Mouse (Mus musculus) C2C12 (cell line): ENCODE measurements around the gene Mlycd. TPM values are rescaled to one million over a fixed set of nuclear protein-coding genes. Genes with fewer than 3 reads are reported as not detected.
"Not testable (repeated sequence)": the region's sequence is repeated elsewhere in the genome, so short reads cannot be mapped to it uniquely, and the experiment has no call there.

Source experiments
- H3K27me3 ChIP-seq: one replicate; pipeline ENCODE4 v1.6.1; 2011; ENCODE audit not compliant: control insufficient read depth, insufficient read depth, insufficient read length
- H3K36me3 ChIP-seq: one replicate; pipeline ENCODE4 v1.6.1; 2011; ENCODE audit not compliant: control insufficient read depth, insufficient read depth
- H3K4me3 ChIP-seq: one replicate; pipeline ENCODE4 v1.5.1; 2011; ENCODE audit warnings: mild to moderate bottlenecking, control low read depth; ENCODE audit not compliant: poor library complexity, insufficient read depth, severe bottlenecking
- H3K79me2 ChIP-seq: one replicate; pipeline ENCODE4 v1.6.1; 2011; ENCODE audit not compliant: control insufficient read depth, insufficient read depth
- H3K79me3 ChIP-seq: one replicate; pipeline ENCODE4 v1.6.1; 2011; ENCODE audit warnings: low read depth, control low read depth
- H3ac ChIP-seq: one replicate; pipeline ENCODE3; 2011; ENCODE audit warnings: low read depth; ENCODE audit not compliant: control insufficient read depth, insufficient read length
- CEBPB ChIP-seq: IDR thresholded peaks from one replicate; pipeline ENCODE4 v1.6.1; 2011; ENCODE audit warnings: low read depth, mild to moderate bottlenecking, control low read depth, moderate library complexity
- CTCF ChIP-seq: IDR thresholded peaks from one replicate; pipeline ENCODE4 v1.5.1; 2011; ENCODE audit not compliant: control insufficient read depth, insufficient read depth, insufficient read length
- FOSL1 ChIP-seq: IDR thresholded peaks from one replicate; pipeline ENCODE4 v1.8.0; 2011; ENCODE audit warnings: mild to moderate bottlenecking, low read length; ENCODE audit not compliant: poor library complexity, insufficient read depth, severe bottlenecking
- MAX ChIP-seq: IDR thresholded peaks from one replicate; pipeline ENCODE4 v1.6.1; 2011; ENCODE audit warnings: mild to moderate bottlenecking, control low read depth
- MYOD1 ChIP-seq: IDR thresholded peaks from one replicate; pipeline ENCODE4 v1.6.1; 2011; ENCODE audit warnings: low read depth; ENCODE audit not compliant: control insufficient read depth, insufficient read length
- MYOG ChIP-seq: IDR thresholded peaks from one replicate; pipeline ENCODE4 v1.6.1; 2011; ENCODE audit not compliant: control insufficient read depth, insufficient read length; ENCODE audit errors: extremely low read depth
- USF1 ChIP-seq: IDR thresholded peaks from one replicate; pipeline ENCODE4 v1.6.1; 2011; ENCODE audit warnings: low read depth, mild to moderate bottlenecking, control low read depth, moderate library complexity
- polyA plus RNA-seq: library from polyadenylated mRNA; unstranded; fragments of >200 nt; fragmentation: generic; extraction: Trizol; gene quantifications from one replicate; pipeline ENCODE4 v1.2.1, GENCODE M21; 2012; ENCODE audit warnings: missing spikeins

The Mlycd gene
- polyA plus RNA-seq, 1 experiment, result 7.5 TPM

DNA sequence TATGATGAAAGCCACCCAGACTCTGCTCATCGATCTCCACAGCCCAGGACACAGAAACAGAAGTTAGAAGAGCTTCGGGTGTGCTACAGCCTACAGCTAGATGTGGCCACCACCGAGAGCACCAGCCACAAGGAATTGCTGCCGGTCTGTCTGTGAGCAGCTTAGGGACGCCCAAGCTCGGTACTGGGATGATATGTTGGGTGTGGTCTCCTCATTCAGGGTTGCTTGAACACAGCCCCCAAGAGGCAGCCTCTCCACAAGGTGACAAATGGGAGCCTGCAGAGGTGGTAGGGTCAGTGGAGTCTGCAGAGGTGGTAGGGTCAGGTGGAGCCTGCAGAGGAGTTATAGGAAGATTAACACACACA lies 41.0 kb upstream of the Mlycd start:
- TF ChIP-seq MYOG, result no peak
- no peak for TF ChIP-seq CTCF
- no peak for TF ChIP-seq FOSL1
- TF ChIP-seq USF1, result no peak
- no peak for TF ChIP-seq CEBPB
- no peak for TF ChIP-seq MYOD1
- TF ChIP-seq MAX, result no peak
- Histone ChIP-seq H3K27me3 (no peaks in the 10 kb centered on the region), H3K36me3 (peaks cover 11% of the 10 kb centered on the region), H3K4me3 (no peak overlapping the region), H3K79me2 (no peaks in the 10 kb centered on the region), H3ac (no peak overlapping the region), H3K79me3 (no peaks in the 10 kb centered on the region)

DNA sequence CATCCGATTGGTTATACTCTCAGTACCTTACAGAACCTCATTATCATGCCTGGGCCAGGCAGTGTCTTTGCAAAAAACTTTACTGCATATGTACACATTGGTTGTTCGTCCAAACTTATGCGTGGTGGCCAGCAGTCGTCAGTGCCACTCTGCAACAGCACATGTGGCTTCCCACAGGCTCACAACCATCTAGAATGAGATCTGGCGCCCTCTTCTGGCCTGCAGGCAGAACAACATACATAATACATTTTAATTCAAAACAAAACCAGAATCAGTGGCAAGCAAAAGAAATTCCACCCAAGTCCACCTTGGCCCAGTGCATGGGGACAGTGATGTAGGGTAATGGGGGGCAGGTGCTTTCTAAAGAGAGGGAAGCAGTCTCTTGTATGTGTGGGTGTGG lies 38.0 kb upstream of the Mlycd start:
- H3K79me2 ChIP-seq, H3K27me3 ChIP-seq, H3K79me3 ChIP-seq, H3ac ChIP-seq, H3K4me3 ChIP-seq, H3K36me3 ChIP-seq: not testable (repeated sequence)

DNA sequence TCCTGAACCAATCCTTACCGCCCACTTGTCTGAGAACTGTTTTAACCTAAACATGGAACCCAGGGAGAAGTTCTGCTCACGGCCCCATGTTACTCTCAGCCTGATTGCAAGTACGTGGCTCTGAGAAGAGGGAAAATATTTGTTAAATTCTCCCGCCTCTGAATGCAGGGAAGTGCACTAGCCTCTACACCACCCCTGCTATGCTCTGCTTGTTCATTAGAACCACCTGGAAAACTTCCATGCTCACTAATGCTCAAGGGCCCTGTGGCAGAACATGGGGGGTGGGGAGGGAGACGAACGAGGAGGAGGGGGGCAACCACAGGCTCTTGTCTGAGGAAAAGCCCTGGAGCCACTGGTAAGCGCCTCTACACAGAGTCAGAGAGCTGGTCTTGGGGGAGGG lies 36.5 kb upstream of the Mlycd start:
- peaks cover 12% of the 10 kb centered on the region for H3K27me3 ChIP-seq
- no peaks in the 10 kb centered on the region for H3K79me3 ChIP-seq
- no peak overlapping the region for H3ac ChIP-seq
- H3K4me3 ChIP-seq, result no peak overlapping the region
- TF ChIP-seq MYOD1 (no peak), USF1 (no peak), FOSL1 (no peak), CTCF (no peak), MYOG (no peak), MAX (no peak), CEBPB (no peak)
- no peaks in the 10 kb centered on the region for H3K36me3 ChIP-seq
- H3K79me2 ChIP-seq, result no peaks in the 10 kb centered on the region

DNA sequence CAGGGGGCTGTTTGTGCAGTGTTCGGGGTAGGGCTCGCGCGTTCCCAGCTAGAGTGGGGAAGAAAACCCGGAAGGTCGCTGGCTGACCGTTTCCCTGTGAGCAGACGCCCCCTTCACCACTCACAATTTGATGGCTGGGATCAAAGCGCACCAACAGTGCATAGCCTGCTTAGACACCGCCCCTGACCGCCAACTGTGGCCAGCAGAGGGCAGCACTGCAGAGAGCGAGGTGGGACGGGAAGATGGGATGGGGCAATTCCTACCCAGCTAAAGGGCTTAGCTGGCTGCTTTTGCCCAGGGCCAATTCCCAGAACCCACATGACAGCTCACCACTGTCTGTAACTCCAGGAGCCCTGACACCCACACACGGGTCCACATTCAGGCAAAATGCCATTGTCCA lies 35.8 kb upstream of the Mlycd start:
- Histone ChIP-seq H3K79me2 (no peaks in the 10 kb centered on the region), H3ac (no peak overlapping the region), H3K4me3 (no peak overlapping the region), H3K79me3 (no peaks in the 10 kb centered on the region), H3K27me3 (peaks cover 12% of the 10 kb centered on the region), H3K36me3 (no peaks in the 10 kb centered on the region)
- TF ChIP-seq CTCF (peak; percentile 91), USF1 (no peak), MAX (no peak)

DNA sequence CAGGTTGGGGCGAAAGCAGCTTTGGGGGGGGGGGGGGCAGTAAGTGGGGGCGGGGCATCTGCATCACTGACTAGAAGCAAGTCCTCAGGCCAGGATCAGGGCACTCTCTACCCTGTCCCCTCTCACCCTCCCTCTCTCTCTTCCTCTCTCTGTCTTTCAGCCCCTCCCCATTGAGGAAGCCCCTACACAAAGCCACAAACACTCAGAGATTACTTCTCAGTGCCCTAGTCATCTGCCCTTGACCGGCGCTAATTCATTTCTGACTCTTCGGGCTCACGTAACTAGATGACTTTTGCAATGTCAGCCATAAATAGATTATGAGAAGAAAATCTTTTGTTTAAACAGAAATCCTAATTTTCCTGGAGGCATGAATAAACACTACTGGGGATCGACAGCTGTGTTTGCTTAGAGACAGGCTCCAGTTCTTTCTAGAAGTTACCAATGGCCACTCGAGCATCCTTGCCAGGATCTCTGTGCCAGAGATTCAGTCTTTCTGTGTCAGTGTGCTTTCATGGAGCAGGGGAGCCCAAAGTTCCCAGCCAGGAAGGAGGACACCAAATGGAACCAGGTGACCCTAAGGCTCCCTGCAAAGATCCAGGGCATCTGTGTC lies 33.9 kb upstream of the Mlycd start:
- no peak overlapping the region for H3ac ChIP-seq
- H3K27me3 ChIP-seq, result peaks cover 24% of the 10 kb centered on the region
- H3K79me2 ChIP-seq, result no peaks in the 10 kb centered on the region
- H3K4me3 ChIP-seq, result no peak overlapping the region
- no peaks in the 10 kb centered on the region for H3K36me3 ChIP-seq
- no peak for TF ChIP-seq CEBPB
- TF ChIP-seq MAX, result no peak
- TF ChIP-seq FOSL1, result no peak
- TF ChIP-seq MYOD1, result no peak
- TF ChIP-seq CTCF, result no peak
- no peaks in the 10 kb centered on the region for H3K79me3 ChIP-seq

DNA sequence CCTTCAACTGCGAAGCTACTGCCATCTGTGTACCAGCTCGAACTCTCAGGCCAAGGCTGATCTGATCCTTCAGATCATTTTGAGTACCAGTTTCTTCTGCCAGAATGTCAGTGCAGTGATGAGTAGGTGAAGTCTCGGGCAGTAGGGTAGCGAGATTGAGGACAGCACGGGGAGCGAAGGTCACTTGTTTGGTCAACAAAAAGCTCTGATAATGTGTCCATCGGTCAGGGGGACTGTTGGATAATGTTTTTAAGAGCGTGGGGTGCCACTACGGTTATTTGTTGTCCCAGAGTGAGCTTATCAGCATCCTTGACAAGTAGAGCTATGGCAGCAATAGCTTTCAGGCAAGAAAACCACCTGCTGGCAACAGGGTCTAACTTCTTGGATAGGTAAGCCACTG lies 20.0 kb upstream of the Mlycd start:
- not testable (repeated sequence) for H3K79me3 ChIP-seq, H3K79me2 ChIP-seq, H3K27me3 ChIP-seq, H3K36me3 ChIP-seq, H3ac ChIP-seq, H3K4me3 ChIP-seq

DNA sequence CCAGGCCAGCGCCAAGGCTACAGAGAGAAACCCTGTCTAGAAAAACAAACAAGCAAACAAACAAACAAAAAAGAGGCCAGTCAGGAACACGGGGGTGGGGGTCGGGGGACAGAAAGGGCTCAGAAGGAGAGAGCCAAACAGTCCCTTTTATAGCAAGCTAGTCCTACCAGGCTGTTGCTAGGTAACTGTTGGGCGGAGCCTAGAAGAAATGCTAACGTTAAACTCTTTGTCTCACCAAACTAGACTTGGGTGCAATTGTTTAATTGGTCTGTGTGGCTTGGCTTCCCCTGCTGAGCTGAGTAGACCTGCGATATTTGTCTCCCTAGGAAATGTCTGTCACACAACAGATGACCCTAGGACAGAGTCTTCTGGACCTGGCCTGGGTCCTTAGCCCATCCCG lies 16.2 kb upstream of the Mlycd start:
- no peak overlapping the region for H3K4me3 ChIP-seq
- H3ac ChIP-seq, result no peak overlapping the region
- peaks cover 12% of the 10 kb centered on the region for H3K27me3 ChIP-seq
- H3K79me2 ChIP-seq, result no peaks in the 10 kb centered on the region
- H3K79me3 ChIP-seq, result no peaks in the 10 kb centered on the region
- no peak for TF ChIP-seq MAX
- TF ChIP-seq CTCF, result no peak
- TF ChIP-seq CEBPB, result no peak
- no peak for TF ChIP-seq FOSL1
- no peak for TF ChIP-seq USF1
- TF ChIP-seq MYOD1, result no peak
- TF ChIP-seq MYOG, result no peak
- no peaks in the 10 kb centered on the region for H3K36me3 ChIP-seq
